Mouse (Mus musculus): ENCODE results near the gene Ccdc9. TPM values are rescaled to one million over a fixed set of nuclear protein-coding genes. Genes with fewer than 3 reads are reported as not detected.
A peak's percentile ranks its signal among the peaks of the same experiment; 100 is the strongest.

Gene Ccdc9
- polyA plus RNA-seq, 1 experiment = 91.1 TPM

DNA sequence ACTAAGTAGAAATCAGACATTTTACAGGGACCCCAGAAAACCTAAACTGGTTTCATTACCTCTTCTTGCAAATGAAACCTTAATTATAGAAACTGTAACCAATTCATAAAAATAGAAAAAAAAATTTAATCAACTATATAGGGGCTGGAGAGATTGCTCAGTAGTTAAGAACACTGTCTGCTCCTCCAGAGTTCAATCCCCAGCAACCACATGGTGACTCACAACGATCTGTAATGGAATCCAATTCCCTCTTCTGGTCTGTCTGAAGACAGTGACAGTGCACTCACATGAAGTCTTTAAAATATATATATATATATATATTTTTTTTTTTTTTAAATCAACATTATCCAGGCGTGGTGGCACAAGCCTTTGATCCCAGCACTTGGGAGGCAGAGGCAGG is 421 bp upstream of the Ccdc9 start:
- Histone ChIP-seq H3K4me1 (ENCODE audit: control insufficient read depth, insufficient read depth, low read length) (no peaks in the 10 kb centered on the region), H3K27me3 (ENCODE audit: control insufficient read depth, insufficient read depth, low read length) (no peaks in the 10 kb centered on the region), H3K4me3 (replicated peaks; ENCODE audit: insufficient read depth, low read depth, low read length) (peak overlapping the region; percentile 70), H3K27ac (ENCODE audit: insufficient read depth, low read length) (no peak overlapping the region)
- TF ChIP-seq CTCF (IDR thresholded peaks at IDR 0.05; ENCODE audit: borderline replicate concordance, insufficient read depth, low read depth, low read length) (no peak), POLR2A (IDR thresholded peaks at IDR 0.05; ENCODE audit: borderline replicate concordance, insufficient read depth, low read length) (no peak)
- DNase-seq = no peak
- WGBS = 75% methylated on average over 2 of the region's 2 CpGs

DNA sequence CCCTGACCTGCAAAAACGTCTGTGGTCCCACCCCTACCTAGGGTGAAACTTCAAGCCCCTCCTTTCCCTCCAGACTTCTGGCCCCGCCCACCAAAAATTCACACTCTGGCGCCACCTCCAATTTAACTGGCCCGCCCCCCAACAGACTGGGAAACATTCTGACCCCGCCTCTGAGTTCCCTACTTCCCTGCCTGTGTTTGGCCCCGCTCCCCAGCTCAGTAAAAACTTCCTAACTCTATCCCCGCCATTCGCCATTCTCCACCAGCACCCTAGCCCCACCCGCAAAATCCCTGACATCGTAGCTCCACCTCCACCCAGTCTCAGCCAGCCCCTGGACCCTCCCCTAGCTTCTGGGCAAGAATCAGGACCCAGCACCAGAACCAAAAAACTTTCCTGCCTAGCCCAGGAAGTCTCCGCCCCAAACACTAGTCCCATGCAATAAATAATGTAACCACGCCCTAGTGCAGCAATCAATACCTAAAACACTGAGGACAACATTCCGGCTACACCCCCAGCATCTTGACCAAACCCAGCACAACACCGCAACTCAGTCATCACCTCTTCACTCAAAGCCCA is 1.1 kb downstream of the Ccdc9 start:
- H3K27ac ChIP-seq (ENCODE audit: insufficient read depth, low read length) = no peak overlapping the region
- WGBS = 3% methylated on average over 14 of the region's 14 CpGs
- peak; percentile 43 to 51 for DNase-seq
- H3K27me3 ChIP-seq (ENCODE audit: control insufficient read depth, insufficient read depth, low read length) = no peaks in the 10 kb centered on the region
- no peaks in the 10 kb centered on the region for H3K4me1 ChIP-seq (ENCODE audit: control insufficient read depth, insufficient read depth, low read length)
- TF ChIP-seq POLR2A (IDR thresholded peaks at IDR 0.05; ENCODE audit: borderline replicate concordance, insufficient read depth, low read length) (no peak), CTCF (IDR thresholded peaks at IDR 0.05; ENCODE audit: borderline replicate concordance, insufficient read depth, low read depth, low read length) (no peak)
- peak overlapping the region; percentile 70 for H3K4me3 ChIP-seq (replicated peaks; ENCODE audit: insufficient read depth, low read depth, low read length)

DNA sequence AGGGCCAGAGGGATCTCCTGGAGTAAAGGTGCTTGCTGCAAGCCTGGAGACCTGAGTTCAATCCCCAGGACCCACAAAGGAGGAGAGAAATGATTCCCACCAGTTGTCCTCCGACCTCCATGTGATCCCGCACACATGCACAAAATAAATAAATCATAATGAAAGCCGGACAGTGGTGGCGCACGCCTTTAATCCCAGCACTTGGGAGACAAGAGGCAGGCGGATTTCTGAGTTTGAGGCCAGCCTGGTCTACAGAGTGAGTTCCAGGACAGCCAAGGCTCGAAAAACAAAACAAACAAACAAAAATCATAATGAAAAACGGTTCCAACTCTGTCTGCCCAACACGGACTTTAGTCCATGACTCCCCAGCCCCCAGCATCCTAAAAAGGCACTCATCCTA is 1.7 kb downstream of the Ccdc9 start:
- Histone ChIP-seq H3K27me3 (ENCODE audit: control insufficient read depth, insufficient read depth, low read length) (no peaks in the 10 kb centered on the region), H3K4me1 (ENCODE audit: control insufficient read depth, insufficient read depth, low read length) (no peaks in the 10 kb centered on the region), H3K27ac (ENCODE audit: insufficient read depth, low read length) (no peak overlapping the region), H3K4me3 (replicated peaks; ENCODE audit: insufficient read depth, low read depth, low read length) (no peak overlapping the region)
- no peak for DNase-seq
- TF ChIP-seq POLR2A (IDR thresholded peaks at IDR 0.05; ENCODE audit: borderline replicate concordance, insufficient read depth, low read length) (no peak), CTCF (IDR thresholded peaks at IDR 0.05; ENCODE audit: borderline replicate concordance, insufficient read depth, low read depth, low read length) (no peak)
- WGBS = 67% methylated on average over 9 of the region's 9 CpGs

DNA sequence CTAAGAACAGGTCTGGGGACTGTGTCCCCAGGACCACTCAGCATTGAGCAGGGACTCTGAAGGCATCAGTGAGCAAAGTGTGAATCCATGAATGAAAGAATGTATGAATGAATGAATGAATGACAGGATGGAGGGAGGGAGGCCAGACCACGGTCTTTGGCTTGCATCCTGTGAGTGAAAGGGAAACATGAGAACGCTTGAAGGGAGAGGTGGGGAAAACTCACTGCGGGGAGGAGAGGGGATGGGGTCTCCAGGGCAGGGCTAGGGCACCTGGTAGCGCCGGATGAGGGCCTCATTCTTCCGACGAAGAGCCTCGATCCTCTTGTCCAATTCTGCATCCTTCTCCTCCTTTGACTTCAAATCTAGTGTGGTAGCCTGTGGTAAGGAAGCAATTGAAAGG is 2.6 kb downstream of the Ccdc9 start:
- H3K27me3 ChIP-seq (ENCODE audit: control insufficient read depth, insufficient read depth, low read length) = no peaks in the 10 kb centered on the region
- no peaks in the 10 kb centered on the region for H3K4me1 ChIP-seq (ENCODE audit: control insufficient read depth, insufficient read depth, low read length)
- no peak for TF ChIP-seq CTCF (IDR thresholded peaks at IDR 0.05; ENCODE audit: borderline replicate concordance, insufficient read depth, low read depth, low read length)
- no peak for TF ChIP-seq POLR2A (IDR thresholded peaks at IDR 0.05; ENCODE audit: borderline replicate concordance, insufficient read depth, low read length)
- 91% methylated on average over 8 of the region's 8 CpGs for WGBS
- no peak overlapping the region for H3K4me3 ChIP-seq (replicated peaks; ENCODE audit: insufficient read depth, low read depth, low read length)
- DNase-seq = no peak
- no peak overlapping the region for H3K27ac ChIP-seq (ENCODE audit: insufficient read depth, low read length)

DNA sequence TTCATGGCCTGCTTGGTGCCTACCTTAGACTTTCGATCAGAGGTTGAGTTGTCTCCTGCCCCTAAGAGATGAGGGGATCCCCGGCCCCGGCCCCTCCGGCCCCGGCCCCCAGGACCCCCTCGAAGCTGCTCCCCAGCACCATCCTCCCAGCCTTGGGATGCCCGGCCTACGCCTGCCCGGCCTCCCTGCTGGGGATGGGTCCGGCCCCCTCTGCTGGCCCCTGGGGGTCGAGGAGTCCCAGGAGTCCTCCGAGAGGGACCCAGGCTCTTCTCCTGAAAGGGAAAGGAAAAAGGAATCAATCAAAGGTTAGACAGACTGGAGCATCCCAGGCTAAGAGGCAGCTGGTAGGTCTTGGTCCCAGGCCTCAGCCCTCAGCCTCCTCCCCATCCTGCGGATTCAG is 4.3 kb downstream of the Ccdc9 start:
- Histone ChIP-seq H3K4me3 (replicated peaks; ENCODE audit: insufficient read depth, low read depth, low read length) (no peak overlapping the region), H3K27ac (ENCODE audit: insufficient read depth, low read length) (no peak overlapping the region), H3K27me3 (ENCODE audit: control insufficient read depth, insufficient read depth, low read length) (no peaks in the 10 kb centered on the region), H3K4me1 (ENCODE audit: control insufficient read depth, insufficient read depth, low read length) (no peaks in the 10 kb centered on the region)
- WGBS = 89% methylated on average over 13 of the region's 13 CpGs
- no peak for DNase-seq
- TF ChIP-seq CTCF (IDR thresholded peaks at IDR 0.05; ENCODE audit: borderline replicate concordance, insufficient read depth, low read depth, low read length) (no peak), POLR2A (IDR thresholded peaks at IDR 0.05; ENCODE audit: borderline replicate concordance, insufficient read depth, low read length) (no peak)

DNA sequence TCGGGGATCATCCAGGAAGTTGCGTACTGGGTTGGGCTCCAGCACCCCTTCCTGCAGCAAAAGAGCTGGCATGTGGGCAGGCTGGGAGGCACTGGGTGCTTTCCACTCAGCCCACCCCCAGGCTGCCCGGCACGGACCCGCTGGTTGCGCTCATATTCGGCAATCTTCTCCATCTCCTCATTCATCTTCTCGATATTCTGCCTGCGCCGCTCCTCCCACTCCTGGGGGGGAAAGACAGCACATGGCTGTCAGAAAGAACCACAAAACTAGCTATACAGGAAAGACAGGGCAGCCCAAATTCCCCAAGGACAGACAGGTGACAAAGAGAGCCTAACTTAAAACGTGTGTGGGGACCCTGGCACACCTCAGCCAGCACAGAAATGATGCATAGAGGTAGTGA is 5.9 kb downstream of the Ccdc9 start:
- no peaks in the 10 kb centered on the region for H3K4me1 ChIP-seq (ENCODE audit: control insufficient read depth, insufficient read depth, low read length)
- no peak overlapping the region for H3K27ac ChIP-seq (ENCODE audit: insufficient read depth, low read length)
- H3K27me3 ChIP-seq (ENCODE audit: control insufficient read depth, insufficient read depth, low read length) = no peaks in the 10 kb centered on the region
- no peak for DNase-seq
- 91% methylated on average over 11 of the region's 11 CpGs for WGBS
- no peak overlapping the region for H3K4me3 ChIP-seq (replicated peaks; ENCODE audit: insufficient read depth, low read depth, low read length)
- TF ChIP-seq CTCF (IDR thresholded peaks at IDR 0.05; ENCODE audit: borderline replicate concordance, insufficient read depth, low read depth, low read length) = no peak
- TF ChIP-seq POLR2A (IDR thresholded peaks at IDR 0.05; ENCODE audit: borderline replicate concordance, insufficient read depth, low read length) = no peak

DNA sequence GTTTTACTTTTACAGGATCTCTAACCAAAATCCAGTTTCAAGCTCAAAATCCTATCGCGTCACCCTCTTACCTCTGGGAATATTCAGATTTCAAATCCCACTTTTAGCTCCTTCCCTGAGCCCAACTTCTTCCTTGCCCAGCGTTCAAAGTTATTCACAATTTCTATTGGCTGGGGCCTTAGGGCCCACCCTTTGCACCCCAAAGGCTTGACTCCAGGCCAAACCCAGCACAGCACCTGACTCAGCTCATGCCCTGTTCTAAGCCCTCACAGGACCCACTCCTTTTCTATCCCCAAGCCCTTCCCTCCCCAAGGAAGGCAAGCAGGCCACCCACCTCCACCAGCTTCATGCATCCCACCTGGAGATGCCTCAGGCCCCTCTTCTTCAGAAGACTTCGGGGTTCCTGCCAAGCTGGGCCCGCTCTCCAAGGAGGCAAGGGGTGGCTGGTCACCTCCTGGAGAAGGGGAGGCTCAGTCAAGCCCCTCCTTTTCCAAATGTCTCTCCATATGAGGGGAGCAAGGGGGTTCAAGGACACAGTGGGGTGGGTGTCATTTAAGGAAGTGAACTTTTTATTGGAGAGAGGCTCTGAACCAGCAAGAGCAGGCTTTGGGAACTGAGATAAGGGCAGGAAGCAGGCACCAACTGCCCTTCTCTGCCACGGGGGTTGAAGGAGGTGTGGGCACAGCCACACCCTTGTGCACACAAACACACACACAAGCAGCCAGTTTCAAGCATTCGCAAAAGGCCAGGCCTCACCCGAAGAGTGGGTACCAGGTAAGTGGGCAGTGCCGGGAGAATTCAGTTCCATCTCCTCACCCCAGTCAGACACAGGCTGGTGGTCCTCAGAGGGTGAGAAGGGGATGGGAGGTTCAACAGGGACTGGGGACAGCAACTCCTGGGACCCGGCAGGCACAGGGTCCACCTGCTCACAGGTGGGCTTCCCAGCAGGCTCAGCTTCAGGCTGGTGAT is 11.4 kb downstream of the Ccdc9 start:
- Histone ChIP-seq H3K4me3 (replicated peaks; ENCODE audit: insufficient read depth, low read depth, low read length) (no peak overlapping the region), H3K4me1 (ENCODE audit: control insufficient read depth, insufficient read depth, low read length) (peaks cover 14% of the 10 kb centered on the region; the same call in 1 of the 2 replicates), H3K27ac (ENCODE audit: insufficient read depth, low read length) (no peak overlapping the region), H3K27me3 (ENCODE audit: control insufficient read depth, insufficient read depth, low read length) (no peaks in the 10 kb centered on the region)
- 88% methylated on average over 10 of the region's 10 CpGs for WGBS
- TF ChIP-seq POLR2A (IDR thresholded peaks at IDR 0.05; ENCODE audit: borderline replicate concordance, insufficient read depth, low read length) (no peak), CTCF (IDR thresholded peaks at IDR 0.05; ENCODE audit: borderline replicate concordance, insufficient read depth, low read depth, low read length) (no peak)
- DNase-seq = peak in 1 of 2 experiments; percentile 18

DNA sequence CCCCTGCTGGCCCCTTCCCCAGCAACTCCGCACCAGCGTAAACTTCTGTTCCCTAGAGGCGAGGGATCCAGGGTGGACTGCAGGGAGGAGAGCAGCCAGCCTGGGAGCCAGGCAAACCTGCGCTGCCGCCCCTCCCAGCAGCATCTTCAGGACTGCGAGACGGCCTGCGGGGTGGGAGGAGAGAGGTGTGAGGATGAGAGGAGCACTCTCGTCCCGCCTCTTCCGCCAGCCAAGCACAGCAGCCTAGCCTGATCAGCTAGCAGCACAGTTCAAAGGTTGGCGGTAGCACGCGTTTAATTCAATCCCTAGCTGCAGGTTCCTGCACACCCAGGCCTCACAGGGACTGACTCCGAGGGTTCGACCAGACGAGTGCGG is 12.8 kb downstream of the Ccdc9 start:
- H3K4me1 ChIP-seq (ENCODE audit: control insufficient read depth, insufficient read depth, low read length) = peaks cover 14% of the 10 kb centered on the region; the same call in 1 of the 2 replicates
- H3K27ac ChIP-seq (ENCODE audit: insufficient read depth, low read length) = no peak overlapping the region
- under 1% methylated on average over 18 of the region's 18 CpGs for WGBS
- peak overlapping the region; percentile 67 for H3K4me3 ChIP-seq (replicated peaks; ENCODE audit: insufficient read depth, low read depth, low read length)
- TF ChIP-seq CTCF (IDR thresholded peaks at IDR 0.05; ENCODE audit: borderline replicate concordance, insufficient read depth, low read depth, low read length) (no peak), POLR2A (IDR thresholded peaks at IDR 0.05; ENCODE audit: borderline replicate concordance, insufficient read depth, low read length) (peak; percentile 50)
- DNase-seq = peak in 1 of 2 experiments; percentile 77
- no peaks in the 10 kb centered on the region for H3K27me3 ChIP-seq (ENCODE audit: control insufficient read depth, insufficient read depth, low read length)
